Mouse (Mus musculus) limb, embryonic 11.5 days (tissue): ENCODE results near the gene Rora. TPM values are rescaled to one million over a fixed set of nuclear protein-coding genes. Genes with fewer than 3 reads are reported as not detected.

Experiments
- ATAC-seq: fragments of 200-750 bp; cut with Nextera tagmentation; 2 replicates; pipeline ENCODE4 v1.8.0; 2017; ENCODE audit warnings: low read depth; ENCODE audit not compliant: insufficient number of reproducible peaks, low FRiP score, low TSS enrichment
- DNase-seq: peaks from one replicate; pipeline ENCODE4 v3.0.0-alpha.2; 2015; ENCODE audit warnings: low spot score
- H3K27ac ChIP-seq: fragments of 300-500 bp; sonication (generic); replicated peaks from 2 replicates; pipeline ENCODE4 v1.5.1; 2014; ENCODE audit warnings: low read depth, mild to moderate bottlenecking, low read length
- H3K27me3 ChIP-seq: fragments of 300-500 bp; sonication (generic); 2 replicates; pipeline ENCODE4 v1.6.1; 2014; ENCODE audit warnings: mild to moderate bottlenecking, low read length, mixed read lengths; ENCODE audit not compliant: control insufficient read depth, insufficient read depth
- H3K36me3 ChIP-seq: fragments of 300-500 bp; sonication (generic); 2 replicates; pipeline ENCODE4 v1.6.1; 2014; ENCODE audit warnings: mild to moderate bottlenecking, low read length, moderate library complexity, mixed read lengths; ENCODE audit not compliant: control insufficient read depth, insufficient read depth
- H3K4me1 ChIP-seq: fragments of 300-500 bp; sonication (generic); 2 replicates; pipeline ENCODE4 v1.6.1; 2014; ENCODE audit warnings: low read length, mixed read lengths; ENCODE audit not compliant: control insufficient read depth, insufficient read depth
- H3K4me2 ChIP-seq: fragments of 300-500 bp; sonication (generic); 2 replicates; pipeline ENCODE4 v1.6.1; 2014; ENCODE audit warnings: low read depth, mild to moderate bottlenecking, moderate library complexity; ENCODE audit not compliant: severe bottlenecking
- H3K4me3 ChIP-seq: fragments of 300-500 bp; sonication (generic); 2 replicates; pipeline ENCODE4 v1.5.1; 2014; ENCODE audit warnings: low read depth, low read length
- H3K9ac ChIP-seq: fragments of 300-500 bp; sonication (generic); 2 replicates; pipeline ENCODE4 v1.6.1; 2014; ENCODE audit warnings: mild to moderate bottlenecking, low read length
- H3K9me3 ChIP-seq: fragments of 300-500 bp; sonication (generic); 2 replicates; pipeline ENCODE4 v1.6.1; 2016; ENCODE audit warnings: low read length; ENCODE audit not compliant: control insufficient read depth
- WGBS: fragments of 180-500 bp; shearing (Covaris S2); extraction: QIAGEN DNeasy Blood & Tissue Kit; methylation state at CpG from one replicate; pipeline ENCODE4 v1.1.7; 2014; 5-methylcytosine and 5-hydroxymethylcytosine counted together
- polyA plus RNA-seq: library from polyadenylated mRNA; unstranded; fragments of >200 nt; fragmentation: Nextera tagmentation; extraction: Ambion mirVana; gene quantifications from 2 replicates; pipeline ENCODE4 v1.2.1, GENCODE M21; 2014

Gene Rora
- polyA plus RNA-seq, 1 experiment from 2014 or later: 3.1 TPM

DNA sequence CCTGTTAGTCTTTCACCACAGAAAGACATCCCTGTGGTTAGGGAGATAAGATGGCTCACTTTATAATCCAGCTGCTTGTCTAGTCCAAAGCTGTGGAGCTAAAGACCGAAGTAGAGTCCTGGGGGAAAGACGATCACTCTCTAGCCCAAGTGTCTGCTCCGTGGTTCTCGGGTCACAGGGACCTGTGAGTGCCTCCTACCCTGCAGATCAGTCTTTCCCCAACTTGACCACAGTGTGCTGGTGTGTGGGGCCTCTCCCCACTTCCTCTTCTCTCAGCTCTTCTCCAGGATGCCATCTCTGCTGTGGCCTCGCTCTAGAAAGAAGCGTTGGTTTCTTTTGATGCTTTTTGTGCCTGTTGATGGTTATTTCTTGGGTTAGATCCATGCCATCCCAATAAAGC lies 682.5 kb downstream of the Rora start:
- H3K9ac ChIP-seq: no peak overlapping the region
- WGBS: 83% methylated on average over 6 of the region's 6 CpGs
- H3K4me2 ChIP-seq: no peak overlapping the region
- H3K27ac ChIP-seq: no peak overlapping the region
- H3K9me3 ChIP-seq: no peaks in the 10 kb centered on the region
- no peak for DNase-seq
- ATAC-seq: no peak
- H3K4me3 ChIP-seq: no peak overlapping the region
- no peaks in the 10 kb centered on the region for H3K4me1 ChIP-seq
- H3K27me3 ChIP-seq: no peaks in the 10 kb centered on the region
- no peaks in the 10 kb centered on the region for H3K36me3 ChIP-seq

DNA sequence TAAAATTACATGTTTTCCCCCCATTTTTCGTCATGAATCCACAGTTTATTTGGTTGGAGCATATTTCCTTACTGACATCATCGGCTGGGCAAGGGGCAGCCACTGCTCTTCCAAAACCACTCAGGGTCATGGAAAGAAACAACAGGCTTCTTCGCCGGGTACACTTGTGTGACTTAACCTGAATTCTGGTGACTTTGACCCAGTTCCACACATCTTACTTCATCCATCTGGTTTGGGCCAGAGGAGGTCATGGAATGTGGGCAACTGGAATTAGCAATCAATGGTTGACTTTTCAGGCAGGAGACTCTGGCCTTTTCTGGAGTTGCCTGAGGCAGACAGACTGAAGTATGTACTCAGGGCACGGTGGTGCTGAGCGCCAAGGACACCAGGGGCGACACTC lies 685.6 kb downstream of the Rora start:
- H3K27ac ChIP-seq: no peak overlapping the region
- no peak overlapping the region for H3K9ac ChIP-seq
- H3K4me3 ChIP-seq: no peak overlapping the region
- DNase-seq (no peak), ATAC-seq (no peak)
- no peaks in the 10 kb centered on the region for H3K9me3 ChIP-seq
- H3K27me3 ChIP-seq: no peaks in the 10 kb centered on the region; the same call in 1 of the 2 replicates
- H3K4me2 ChIP-seq: no peak overlapping the region
- no peaks in the 10 kb centered on the region for H3K4me1 ChIP-seq
- no peaks in the 10 kb centered on the region for H3K36me3 ChIP-seq
- WGBS: 93% methylated on average over 7 of the region's 7 CpGs

DNA sequence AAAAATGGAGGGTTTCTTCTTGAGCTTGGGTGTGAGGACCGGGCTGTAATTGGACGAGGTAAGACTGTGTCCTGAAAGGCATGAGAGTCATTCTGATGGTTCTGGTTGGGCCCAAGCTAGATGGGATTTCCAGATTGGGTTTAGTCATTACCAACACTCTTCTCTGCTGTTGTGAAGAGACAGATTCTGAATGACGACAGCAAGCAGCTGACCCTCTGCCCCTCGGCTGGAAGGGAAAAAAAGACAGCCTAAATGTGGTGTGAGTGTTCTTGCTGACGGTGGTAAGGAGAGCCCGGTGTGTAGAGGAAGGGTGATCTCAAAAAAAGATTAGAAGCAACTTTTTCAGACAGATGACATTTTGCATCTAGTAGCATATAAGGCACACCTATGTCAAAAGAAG lies 686.2 kb downstream of the Rora start:
- DNase-seq (no peak), ATAC-seq (no peak)
- no peaks in the 10 kb centered on the region; the same call in none of the 2 replicates for H3K27me3 ChIP-seq
- no peak overlapping the region for H3K27ac ChIP-seq
- H3K36me3 ChIP-seq: no peaks in the 10 kb centered on the region
- H3K4me3 ChIP-seq: no peak overlapping the region
- no peaks in the 10 kb centered on the region for H3K4me1 ChIP-seq
- H3K9ac ChIP-seq: no peak overlapping the region
- 78% methylated on average over 6 of the region's 6 CpGs for WGBS
- H3K9me3 ChIP-seq: no peaks in the 10 kb centered on the region
- no peak overlapping the region for H3K4me2 ChIP-seq

DNA sequence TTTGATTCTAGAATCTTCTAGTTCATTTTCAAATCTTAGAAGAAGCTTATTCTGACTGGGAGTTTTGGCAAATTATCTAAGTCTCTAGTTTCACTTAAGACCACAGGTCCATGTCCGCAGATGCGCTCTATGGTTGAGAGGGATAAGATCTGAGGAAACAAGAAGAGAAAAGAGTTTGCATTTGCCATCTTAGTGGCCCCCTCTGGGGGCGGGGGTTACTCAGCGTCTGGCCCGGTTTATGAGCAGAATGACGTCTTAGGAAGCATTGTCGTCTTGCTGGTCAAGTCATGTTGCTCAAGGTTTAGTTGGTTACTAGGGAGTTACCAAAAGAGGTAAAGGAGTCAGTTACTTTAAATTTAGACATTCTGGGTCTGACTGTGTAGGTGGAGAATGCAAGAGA lies 686.8 kb downstream of the Rora start:
- ATAC-seq (no peak), DNase-seq (no peak)
- H3K9ac ChIP-seq: no peak overlapping the region
- H3K4me2 ChIP-seq: no peak overlapping the region
- H3K9me3 ChIP-seq: no peaks in the 10 kb centered on the region
- no peaks in the 10 kb centered on the region for H3K36me3 ChIP-seq
- WGBS: 85% methylated on average over 7 of the region's 7 CpGs
- no peak overlapping the region for H3K4me3 ChIP-seq
- no peak overlapping the region for H3K27ac ChIP-seq
- peaks cover 6% of the 10 kb centered on the region for H3K27me3 ChIP-seq
- H3K4me1 ChIP-seq: no peaks in the 10 kb centered on the region

DNA sequence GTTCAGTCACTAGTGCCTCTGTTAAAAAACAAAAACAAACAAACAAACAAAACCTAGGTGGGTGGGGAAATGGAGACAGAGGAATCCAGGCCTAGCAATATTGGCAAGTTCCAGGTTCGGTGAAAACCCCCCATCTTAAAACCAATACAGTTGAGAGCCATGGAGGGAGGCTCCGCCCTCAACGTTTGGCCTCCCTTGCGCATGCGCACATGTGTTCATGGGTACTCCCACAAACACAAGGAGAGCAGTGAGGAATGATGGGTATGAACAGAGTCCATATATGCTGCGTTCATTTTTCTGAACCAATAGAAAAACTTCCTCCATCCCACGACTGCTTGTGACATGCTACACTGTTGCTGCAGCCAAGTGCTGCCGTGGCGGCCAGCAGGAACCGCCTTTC lies 690.3 kb downstream of the Rora start:
- ATAC-seq (no peak), DNase-seq (no peak)
- WGBS: 91% methylated on average over 10 of the region's 10 CpGs
- H3K9ac ChIP-seq: no peak overlapping the region
- H3K9me3 ChIP-seq: no peaks in the 10 kb centered on the region
- no peaks in the 10 kb centered on the region for H3K36me3 ChIP-seq
- no peak overlapping the region for H3K27ac ChIP-seq
- H3K4me1 ChIP-seq: 0 out of 2 replicates have a peak, but pooled peaks cover 5% of the 10 kb centered on the region
- peaks cover 13% of the 10 kb centered on the region for H3K27me3 ChIP-seq
- H3K4me2 ChIP-seq: no peak overlapping the region
- H3K4me3 ChIP-seq: no peak overlapping the region

DNA sequence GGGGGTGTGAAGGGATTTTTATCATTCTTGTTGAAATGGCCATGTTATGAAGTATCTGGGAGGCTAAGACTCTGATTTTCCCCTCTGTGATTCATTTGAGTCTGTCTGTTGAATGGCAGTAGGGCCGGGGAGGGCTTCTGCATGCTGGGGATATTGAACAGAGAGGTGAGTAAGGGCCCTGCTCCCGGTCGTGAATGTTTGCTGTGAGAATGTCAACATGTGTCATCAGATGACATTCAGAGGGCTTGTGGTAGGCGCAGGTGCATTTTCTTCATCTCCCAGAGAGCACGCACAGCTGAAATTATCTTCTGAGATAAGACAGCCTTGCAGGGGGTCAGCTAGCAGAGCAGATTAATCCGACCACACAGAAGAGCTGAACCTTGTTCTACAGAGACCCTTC lies 692.0 kb downstream of the Rora start:
- ATAC-seq (no peak), DNase-seq (no peak)
- no peaks in the 10 kb centered on the region for H3K9me3 ChIP-seq
- peaks cover 22% of the 10 kb centered on the region for H3K27me3 ChIP-seq
- no peak overlapping the region for H3K9ac ChIP-seq
- 86% methylated on average over 6 of the region's 6 CpGs for WGBS
- H3K4me3 ChIP-seq: no peak overlapping the region
- no peaks in the 10 kb centered on the region for H3K36me3 ChIP-seq
- H3K4me2 ChIP-seq: no peak overlapping the region
- H3K4me1 ChIP-seq: 0 out of 2 replicates have a peak, but pooled peaks cover 5% of the 10 kb centered on the region
- no peak overlapping the region for H3K27ac ChIP-seq

DNA sequence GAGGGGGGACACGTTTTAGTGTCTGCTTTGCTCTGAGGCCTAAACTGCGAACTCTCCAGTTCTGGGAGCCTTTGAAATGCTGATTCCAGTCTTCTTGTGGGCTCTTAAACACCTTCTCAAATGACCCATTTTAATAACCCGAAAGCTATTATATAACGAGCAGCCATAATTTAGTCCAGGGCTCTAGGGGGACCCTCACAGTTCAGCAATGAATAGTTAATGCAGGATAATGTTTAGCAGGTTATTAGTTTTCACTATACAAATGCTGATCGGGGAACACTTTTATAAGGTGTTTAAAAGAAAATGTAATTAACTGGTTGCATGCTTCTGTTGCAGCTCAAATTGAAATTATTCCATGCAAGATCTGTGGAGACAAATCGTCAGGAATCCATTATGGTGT lies 694.2 kb downstream of the Rora start:
- Histone ChIP-seq H3K4me3 (no peak overlapping the region), H3K27me3 (peaks cover 26% of the 10 kb centered on the region), H3K27ac (no peak overlapping the region), H3K9me3 (no peaks in the 10 kb centered on the region), H3K4me2 (no peak overlapping the region), H3K36me3 (no peaks in the 10 kb centered on the region), H3K4me1 (0 out of 2 replicates have a peak, but pooled peaks cover 5% of the 10 kb centered on the region), H3K9ac (no peak overlapping the region)
- ATAC-seq (peak; percentile 69; the same call in 1 of the 2 replicates), DNase-seq (peak; percentile 56)
- 11% methylated on average over 6 of the region's 6 CpGs for WGBS

DNA sequence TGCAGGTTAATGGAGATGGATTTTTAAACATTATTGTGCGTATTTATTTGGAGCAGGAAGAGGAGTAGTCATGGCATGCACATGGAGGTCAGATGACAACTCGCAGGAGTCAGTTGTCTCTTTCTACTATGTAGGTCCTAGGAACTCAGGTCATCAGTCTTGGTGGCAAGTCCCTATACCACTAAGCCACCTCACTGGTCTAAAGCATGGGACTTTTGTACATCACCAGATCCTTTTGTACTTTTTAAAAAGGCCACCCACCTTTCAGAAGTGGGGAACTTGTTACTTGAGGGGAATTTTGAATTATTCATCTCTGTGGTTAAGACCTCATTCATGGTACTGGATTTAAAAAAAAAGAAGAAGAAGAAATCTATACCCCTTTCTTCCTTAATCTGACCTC lies 696.0 kb downstream of the Rora start:
- DNase-seq (no peak), ATAC-seq (no peak)
- no peak overlapping the region for H3K27ac ChIP-seq
- WGBS: 86% methylated on average over 2 of the region's 2 CpGs
- no peak overlapping the region for H3K9ac ChIP-seq
- no peak overlapping the region for H3K4me3 ChIP-seq
- H3K27me3 ChIP-seq: peaks cover 26% of the 10 kb centered on the region
- H3K4me2 ChIP-seq: no peak overlapping the region
- 0 out of 2 replicates have a peak, but pooled peaks cover 5% of the 10 kb centered on the region for H3K4me1 ChIP-seq
- H3K9me3 ChIP-seq: no peaks in the 10 kb centered on the region
- H3K36me3 ChIP-seq: no peaks in the 10 kb centered on the region

DNA sequence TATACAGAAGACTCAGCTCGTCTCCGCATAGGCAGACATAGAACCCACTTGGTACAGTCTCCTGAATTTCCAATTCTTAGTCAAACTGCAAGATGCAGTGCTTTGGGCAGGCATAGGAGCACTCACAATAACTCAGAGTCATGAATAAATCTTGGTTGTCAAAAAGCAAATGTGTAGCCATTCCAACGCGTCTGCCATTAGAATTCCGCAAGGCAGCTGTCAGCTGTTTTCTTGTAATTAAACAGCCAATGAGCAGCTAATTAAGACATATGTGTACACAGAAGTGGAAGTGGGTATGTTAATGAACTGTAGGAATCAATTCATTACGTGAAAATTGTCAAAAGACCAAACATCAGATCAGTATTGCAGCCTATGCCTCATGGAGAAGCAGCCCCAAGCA lies 700.6 kb downstream of the Rora start:
- no peaks in the 10 kb centered on the region for H3K36me3 ChIP-seq
- 83% methylated on average over 6 of the region's 6 CpGs for WGBS

More for the DNA sequence above, 700.6 kb downstream of the Rora start:
- no peak overlapping the region for H3K4me3 ChIP-seq
- DNase-seq (no peak), ATAC-seq (no peak)
- H3K9me3 ChIP-seq: no peaks in the 10 kb centered on the region
- H3K27ac ChIP-seq: no peak overlapping the region
- H3K4me2 ChIP-seq: no peak overlapping the region
- no peak overlapping the region for H3K9ac ChIP-seq
- peaks cover 14% of the 10 kb centered on the region for H3K27me3 ChIP-seq
- no peaks in the 10 kb centered on the region for H3K4me1 ChIP-seq
